Mouse (Mus musculus): ENCODE measurements around the gene Pdia5. TPM values are rescaled to one million over a fixed set of nuclear protein-coding genes. Genes with fewer than 3 reads are reported as not detected.

Pdia5 gene
- polyA plus RNA-seq, 1 experiment from 2014 or later: 35.2 TPM

- H3K27me3 ChIP-seq (ENCODE audit: control insufficient read depth, insufficient read depth, low read length): no peaks in the 10 kb centered on the region
- no peak overlapping the region for H3K27ac ChIP-seq (replicated peaks)
- ATAC-seq (ENCODE audit: low FRiP score, low TSS enrichment) (no peak; the same call in 1 of the 2 replicates), DNase-seq (ENCODE audit: low spot score) (peak; percentile 55)
- H3K36me3 ChIP-seq (ENCODE audit: control insufficient read depth, insufficient read depth, low read length): no peaks in the 10 kb centered on the region
- H3K4me1 ChIP-seq (replicated peaks; ENCODE audit: control insufficient read depth, insufficient read depth): no peaks in the 10 kb centered on the region
- H3K9me3 ChIP-seq (ENCODE audit: control insufficient read depth, low read length): no peaks in the 10 kb centered on the region
- no peak overlapping the region for H3K9ac ChIP-seq (ENCODE audit: low read length)
- no peak overlapping the region for H3K4me2 ChIP-seq (replicated peaks; ENCODE audit: low read depth)
- H3K4me3 ChIP-seq (ENCODE audit: low read depth, low read length): no peak overlapping the region
- WGBS: 81% methylated on average over 3 of the region's 3 CpGs
- TF ChIP-seq CTCF (IDR thresholded peaks at IDR 0.05; ENCODE audit: low read depth): peak; percentile 40; the same call in 1 of the 2 replicates
- TF ChIP-seq EP300 (optimal IDR thresholded peaks at IDR 0.05): no peak
These were observed 111.3 kb downstream of the Pdia5 start for GRCm38 (mm10) chr16:35379344-35379743.

DNA sequence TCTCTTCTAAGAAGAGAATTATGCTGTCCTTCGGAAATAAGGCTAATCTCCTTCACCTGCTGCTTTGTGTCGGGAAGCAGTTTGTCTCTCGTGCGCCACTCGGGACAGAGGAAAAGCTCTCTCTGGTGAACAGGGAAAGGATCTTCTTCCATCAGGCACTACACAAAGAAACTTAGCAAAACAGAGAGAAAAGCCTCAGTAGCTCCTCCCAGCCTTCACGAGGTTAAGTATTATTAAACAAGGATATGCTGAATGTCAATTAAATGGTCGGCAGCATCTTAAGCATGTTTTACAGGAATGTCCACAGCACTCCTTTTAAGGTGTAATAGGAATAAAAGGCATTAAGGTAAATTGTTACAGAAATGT is 126.6 kb downstream of the Pdia5 start:
- WGBS: under 1% methylated on average over 7 of the region's 7 CpGs
- H3K27ac ChIP-seq (replicated peaks): 0 out of 2 replicates have a peak overlapping the region, but pooled peaks have one; percentile 49
- no peaks in the 10 kb centered on the region for H3K27me3 ChIP-seq (ENCODE audit: control insufficient read depth, insufficient read depth, low read length)
- peak; percentile 25 for ATAC-seq (ENCODE audit: low FRiP score, low TSS enrichment)
- peak overlapping the region; percentile 91 for H3K4me2 ChIP-seq (replicated peaks; ENCODE audit: low read depth)
- H3K36me3 ChIP-seq (ENCODE audit: control insufficient read depth, insufficient read depth, low read length): no peaks in the 10 kb centered on the region
- no peak overlapping the region; the same call in 1 of the 2 replicates for H3K9ac ChIP-seq (ENCODE audit: low read length)
- H3K4me3 ChIP-seq (ENCODE audit: low read depth, low read length): peak overlapping the region; percentile 86
- H3K9me3 ChIP-seq (ENCODE audit: control insufficient read depth, low read length): no peaks in the 10 kb centered on the region
- no peak for DNase-seq (ENCODE audit: low spot score)
- no peaks in the 10 kb centered on the region for H3K4me1 ChIP-seq (replicated peaks; ENCODE audit: control insufficient read depth, insufficient read depth)
- TF ChIP-seq EP300 (optimal IDR thresholded peaks at IDR 0.05) (no peak), CTCF (IDR thresholded peaks at IDR 0.05; ENCODE audit: low read depth) (no peak)

DNA sequence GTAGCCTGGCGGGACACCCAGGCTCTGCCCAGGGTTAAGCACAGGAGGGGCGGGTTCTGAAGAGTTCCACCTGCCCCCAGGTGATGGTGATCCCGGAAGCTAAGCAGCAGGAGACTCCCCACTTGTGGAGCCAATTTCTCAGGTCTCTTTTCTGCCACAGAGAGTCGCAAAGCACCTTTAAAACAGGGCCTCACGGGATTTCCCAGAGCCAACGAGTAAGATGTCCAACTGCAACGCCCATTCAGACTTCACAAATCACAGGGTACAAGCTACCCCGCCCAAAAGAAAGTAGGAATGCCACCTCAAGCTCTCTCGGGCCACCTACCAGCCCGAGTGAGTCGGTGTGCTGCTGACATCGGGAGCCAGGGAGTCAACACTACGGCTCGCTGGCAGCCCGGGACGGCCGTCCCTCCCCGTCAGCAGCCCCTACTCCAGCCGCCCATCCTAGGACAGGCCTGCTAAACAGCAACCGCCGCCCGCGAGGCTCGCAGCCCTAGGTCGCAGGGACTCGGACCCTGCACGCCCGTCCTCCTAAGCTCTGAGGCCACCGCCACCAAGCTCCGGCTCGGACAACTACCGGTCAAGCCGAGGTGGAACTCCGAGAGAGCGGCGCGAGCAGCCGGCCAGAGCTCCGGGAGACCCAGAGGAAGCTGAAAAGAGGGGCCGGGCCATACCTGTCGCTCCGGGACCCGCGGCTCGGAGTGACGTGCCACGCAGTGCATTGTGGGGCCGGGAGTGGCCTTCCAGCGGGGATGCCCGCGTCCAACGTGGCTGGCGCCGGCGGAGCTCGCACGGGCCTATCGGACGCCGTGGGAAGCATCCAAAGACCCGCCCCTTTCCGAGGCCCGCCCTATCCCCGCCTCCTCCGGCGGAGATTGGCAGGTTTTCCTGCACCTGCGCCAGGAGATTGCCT is 127.3 kb downstream of the Pdia5 start, which contains the start of gene Sec22a:
TSS of gene Sec22a (minus strand) at position 769 of the 913 bp plus-strand sequence.
- peak; percentile 99 for ATAC-seq (ENCODE audit: low FRiP score, low TSS enrichment)

GRCm38 (mm10) chr16:35362221-35362620 is 128.5 kb downstream of the Pdia5 start:
- DNase-seq (ENCODE audit: low spot score): no peak

More for the DNA sequence above, 127.3 kb downstream of the Pdia5 start, which contains the start of gene Sec22a:
- H3K9ac ChIP-seq (ENCODE audit: low read length): peak within 1 kb of the TSS; percentile 88
- under 1% methylated on average over 67 of the region's 67 CpGs for WGBS
- H3K27ac ChIP-seq (replicated peaks): peak within 1 kb of the TSS; percentile 90
- H3K4me2 ChIP-seq (replicated peaks; ENCODE audit: low read depth): peak within 1 kb of the TSS; percentile 91
- H3K27me3 ChIP-seq (ENCODE audit: control insufficient read depth, insufficient read depth, low read length): no peaks in the 10 kb centered on the region
- no peaks in the 10 kb centered on the region for H3K36me3 ChIP-seq (ENCODE audit: control insufficient read depth, insufficient read depth, low read length)
- peak within 1 kb of the TSS; percentile 86 for H3K4me3 ChIP-seq (ENCODE audit: low read depth, low read length)
- H3K4me1 ChIP-seq (replicated peaks; ENCODE audit: control insufficient read depth, insufficient read depth): no peaks in the 10 kb centered on the region
- DNase-seq (ENCODE audit: low spot score): peak; percentile 98
- no peaks in the 10 kb centered on the region for H3K9me3 ChIP-seq (ENCODE audit: control insufficient read depth, low read length)
- TF ChIP-seq CTCF (IDR thresholded peaks at IDR 0.05; ENCODE audit: low read depth): peak; percentile 24; the same call in 1 of the 2 replicates
- TF ChIP-seq EP300 (optimal IDR thresholded peaks at IDR 0.05): no peak

DNA sequence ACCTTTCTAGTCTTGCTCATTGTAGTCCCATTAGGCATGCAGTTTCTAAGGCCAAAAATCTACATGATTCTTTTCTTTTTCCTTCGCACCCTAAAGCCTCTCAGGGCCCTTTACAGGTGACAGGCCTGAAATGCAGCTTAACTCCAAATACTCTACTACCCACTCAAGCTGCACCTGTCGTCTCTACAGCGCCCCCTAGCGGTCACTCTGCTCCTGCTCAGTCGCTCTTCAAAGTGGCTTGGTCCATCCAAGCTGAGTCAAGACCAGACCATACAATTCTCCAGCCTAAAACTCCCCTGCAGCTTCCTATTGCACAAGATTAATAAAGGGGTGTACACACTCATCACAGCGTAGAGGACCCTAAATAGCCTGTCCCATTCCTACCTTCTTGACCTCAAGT is 130.1 kb downstream of the Pdia5 start:
- Histone ChIP-seq H3K27me3 (ENCODE audit: control insufficient read depth, insufficient read depth, low read length) (no peaks in the 10 kb centered on the region), H3K27ac (replicated peaks) (no peak overlapping the region), H3K36me3 (ENCODE audit: control insufficient read depth, insufficient read depth, low read length) (no peaks in the 10 kb centered on the region; the same call in 1 of the 2 replicates), H3K4me2 (replicated peaks; ENCODE audit: low read depth) (no peak overlapping the region), H3K4me3 (ENCODE audit: low read depth, low read length) (no peak overlapping the region), H3K4me1 (replicated peaks; ENCODE audit: control insufficient read depth, insufficient read depth) (no peaks in the 10 kb centered on the region), H3K9me3 (ENCODE audit: control insufficient read depth, low read length) (no peaks in the 10 kb centered on the region), H3K9ac (ENCODE audit: low read length) (no peak overlapping the region)
- DNase-seq (ENCODE audit: low spot score) (peak; percentile 71), ATAC-seq (ENCODE audit: low FRiP score, low TSS enrichment) (no peak)
- no peak for TF ChIP-seq EP300 (optimal IDR thresholded peaks at IDR 0.05)
- peak; percentile 81 for TF ChIP-seq CTCF (IDR thresholded peaks at IDR 0.05; ENCODE audit: low read depth)
- 33% methylated on average over 6 of the region's 6 CpGs for WGBS

More at GRCm38 (mm10) chr16:35362221-35362620, 128.5 kb downstream of the Pdia5 start:
- no peaks in the 10 kb centered on the region for H3K4me1 ChIP-seq (replicated peaks; ENCODE audit: control insufficient read depth, insufficient read depth)
- H3K36me3 ChIP-seq (ENCODE audit: control insufficient read depth, insufficient read depth, low read length): no peaks in the 10 kb centered on the region; the same call in 1 of the 2 replicates
- peak; percentile 47 for TF ChIP-seq CTCF (IDR thresholded peaks at IDR 0.05; ENCODE audit: low read depth)
- TF ChIP-seq EP300 (optimal IDR thresholded peaks at IDR 0.05): no peak
- ATAC-seq (ENCODE audit: low FRiP score, low TSS enrichment): no peak
- no peak overlapping the region for H3K4me2 ChIP-seq (replicated peaks; ENCODE audit: low read depth)
- no peak overlapping the region for H3K9ac ChIP-seq (ENCODE audit: low read length)
- no peak overlapping the region for H3K4me3 ChIP-seq (ENCODE audit: low read depth, low read length)
- no peaks in the 10 kb centered on the region for H3K9me3 ChIP-seq (ENCODE audit: control insufficient read depth, low read length)
- 90% methylated on average over 2 of the region's 2 CpGs for WGBS
- no peaks in the 10 kb centered on the region for H3K27me3 ChIP-seq (ENCODE audit: control insufficient read depth, insufficient read depth, low read length)
- H3K27ac ChIP-seq (replicated peaks): no peak overlapping the region
